Mouse (Mus musculus) c-Kit-negative CD71-positive TER-119-positive erythroid progenitor cells, embryonic 14.5 days (primary cell): ENCODE data around the gene Pole4.
"Not testable (repeated sequence)": the region's sequence is repeated elsewhere in the genome, so short reads cannot be mapped to it uniquely, and the experiment has no call there.

ENCODE experiments used
- DNase-seq: peaks from one replicate; pipeline ENCODE4 v3.0.0-alpha.2; 2013; ENCODE audit warnings: low read depth, low spot score

Pole4 gene

GRCm38 (mm10) chr6:82715253-82715652 lies 10.1 kb upstream of the Pole4 start:
- no peak for DNase-seq

GRCm38 (mm10) chr6:82714841-82715240 lies 9.7 kb upstream of the Pole4 start:
- no peak for DNase-seq

- DNase-seq, result peak; percentile 21
Measured at GRCm38 (mm10) chr6:82714243-82714642, 9.1 kb upstream of the Pole4 start.

GRCm38 (mm10) chr6:82707742-82708141 lies 2.6 kb upstream of the Pole4 start:
- no peak for DNase-seq

- DNase-seq, result no peak
Measured at GRCm38 (mm10) chr6:82707241-82707640, 2.1 kb upstream of the Pole4 start.

- no peak for DNase-seq
Measured at GRCm38 (mm10) chr6:82703710-82704109, 1.5 kb downstream of the Pole4 start.

GRCm38 (mm10) chr6:82702593-82703017 lies 2.6 kb downstream of the Pole4 start:
- peak; percentile 53 for DNase-seq

GRCm38 (mm10) chr6:82701296-82701695 lies 3.9 kb downstream of the Pole4 start:
- DNase-seq, result no peak

GRCm38 (mm10) chr6:82699831-82700230 lies 5.3 kb downstream of the Pole4 start:
- DNase-seq, result no peak

- DNase-seq, result no peak
Measured at GRCm38 (mm10) chr6:82696736-82697135, 8.4 kb downstream of the Pole4 start.

- DNase-seq, result no peak
Measured at GRCm38 (mm10) chr6:82694668-82695067, 10.5 kb downstream of the Pole4 start.

GRCm38 (mm10) chr6:82689474-82689873 lies 15.7 kb downstream of the Pole4 start:
- no peak for DNase-seq

GRCm38 (mm10) chr6:82688586-82688985 lies 16.6 kb downstream of the Pole4 start:
- not testable (repeated sequence) for DNase-seq

- DNase-seq, result no peak
Measured at GRCm38 (mm10) chr6:82684136-82684535, 21.0 kb downstream of the Pole4 start.

GRCm38 (mm10) chr6:82679286-82679685 lies 25.9 kb downstream of the Pole4 start:
- not testable (repeated sequence) for DNase-seq

- DNase-seq, result not testable (repeated sequence)
Measured at GRCm38 (mm10) chr6:82677629-82678028, 27.5 kb downstream of the Pole4 start.

- DNase-seq, result no peak
Measured at GRCm38 (mm10) chr6:82666480-82666879, 38.7 kb downstream of the Pole4 start.

GRCm38 (mm10) chr6:82653169-82653525 lies 52.0 kb downstream of the Pole4 start:
- DNase-seq, result no peak

GRCm38 (mm10) chr6:82652521-82653168 lies 52.5 kb downstream of the Pole4 start:
- peak; percentile 89 for DNase-seq

- DNase-seq, result no peak
Measured at GRCm38 (mm10) chr6:82649096-82649495, 56.1 kb downstream of the Pole4 start.

- no peak for DNase-seq
Measured at GRCm38 (mm10) chr6:82647940-82648655, 57.1 kb downstream of the Pole4 start.

- DNase-seq, result no peak
Measured at GRCm38 (mm10) chr6:82647001-82647400, 58.2 kb downstream of the Pole4 start.

GRCm38 (mm10) chr6:82640046-82640445 lies 65.1 kb downstream of the Pole4 start:
- no peak for DNase-seq
